Mouse (Mus musculus): ENCODE data around the gene Edn2.

DNA sequence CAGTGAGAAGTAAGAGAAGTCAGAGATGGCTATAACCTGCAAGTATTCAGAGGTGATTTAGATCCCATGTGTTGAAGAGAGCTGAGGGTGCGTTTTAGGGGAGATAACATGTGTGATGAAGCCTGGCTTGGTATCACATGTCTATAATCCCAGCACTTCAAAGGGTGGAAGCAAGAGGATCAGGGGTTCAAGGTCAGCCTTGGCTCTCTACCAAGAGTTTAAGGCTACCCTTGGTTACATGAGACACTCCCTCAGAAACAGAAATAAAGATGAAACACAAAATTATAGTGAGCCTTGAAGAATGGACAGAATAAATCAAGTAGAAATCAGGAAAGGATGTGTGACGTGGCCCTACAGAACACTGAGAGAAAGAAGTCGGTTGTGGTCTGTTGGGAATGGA, 7.3 kb upstream of the Edn2 start:
- TF ChIP-seq CTCF (IDR thresholded peaks at IDR 0.05; ENCODE audit: low read depth) (no peak), EP300 (IDR thresholded peaks at IDR 0.05; ENCODE audit: low read depth) (no peak)

All from liver, embryonic 14.5 days (tissue).